Mouse (Mus musculus) adrenal gland, adult 8-10 months (tissue): Measurements from ENCODE around the gene Tfe3. TPM values are rescaled to one million over a fixed set of nuclear protein-coding genes. Genes with fewer than 3 reads are reported as not detected.
"Not testable (repeated sequence)": the region's sequence is repeated elsewhere in the genome, so short reads cannot be mapped to it uniquely, and the experiment has no call there.

Source experiments
- DNase-seq: peaks from one replicate; pipeline ENCODE4 v3.0.0; 2022
- total RNA-seq, 4 experiments: library from RNA; stranded (reverse); gene quantifications; 2 replicates each; pipeline ENCODE4 v1.2.4; 2022

Tfe3 gene
- total RNA-seq, 4 experiments from 2014 or later = 36.1 to 53.1 (median 44.9) TPM

- not testable (repeated sequence) for DNase-seq
Observed at GRCm38 (mm10) chrX:7753627-7754026, 8.7 kb upstream of the Tfe3 start.

- DNase-seq = no peak
Observed at GRCm38 (mm10) chrX:7762921-7763197, 499 bp downstream of the Tfe3 start.

- peak; percentile 19 for DNase-seq
Observed at GRCm38 (mm10) chrX:7763631-7764393, 1.5 kb downstream of the Tfe3 start.

GRCm38 (mm10) chrX:7764657-7765280 is 2.4 kb downstream of the Tfe3 start:
- no peak for DNase-seq

GRCm38 (mm10) chrX:7765281-7765670 is 2.9 kb downstream of the Tfe3 start:
- DNase-seq = no peak

- peak; percentile 64 for DNase-seq
Observed at GRCm38 (mm10) chrX:7765764-7766163, 3.4 kb downstream of the Tfe3 start.

GRCm38 (mm10) chrX:7769302-7770017 is 7.1 kb downstream of the Tfe3 start:
- no peak for DNase-seq

- no peak for DNase-seq
Observed at GRCm38 (mm10) chrX:7772766-7773165, 10.4 kb downstream of the Tfe3 start.

- DNase-seq = no peak
Observed at GRCm38 (mm10) chrX:7775501-7776205, 13.3 kb downstream of the Tfe3 start.

- no peak for DNase-seq
Observed at GRCm38 (mm10) chrX:7776329-7777082, 14.1 kb downstream of the Tfe3 start.

- no peak for DNase-seq
Observed at GRCm38 (mm10) chrX:7778450-7779244, 16.3 kb downstream of the Tfe3 start.

GRCm38 (mm10) chrX:7779294-7779693 is 16.9 kb downstream of the Tfe3 start:
- DNase-seq = no peak

GRCm38 (mm10) chrX:7782603-7783092 is 20.3 kb downstream of the Tfe3 start:
- DNase-seq = no peak

GRCm38 (mm10) chrX:7789542-7790136 is 27.3 kb downstream of the Tfe3 start, which contains the start of gene Gripap1:
Gene Gripap1 (plus strand): TSS chrX:7789765.
- DNase-seq = peak; percentile 63

GRCm38 (mm10) chrX:7790309-7790708 is 27.9 kb downstream of the Tfe3 start:
- no peak for DNase-seq

- DNase-seq = no peak
Observed at GRCm38 (mm10) chrX:7793361-7793760, 31.0 kb downstream of the Tfe3 start.

GRCm38 (mm10) chrX:7795016-7795415 is 32.7 kb downstream of the Tfe3 start:
- no peak for DNase-seq

- no peak for DNase-seq
Observed at GRCm38 (mm10) chrX:7797327-7797726, 35.0 kb downstream of the Tfe3 start.

- not testable (repeated sequence) for DNase-seq
Observed at GRCm38 (mm10) chrX:7802157-7802556, 39.8 kb downstream of the Tfe3 start.

- DNase-seq = not testable (repeated sequence)
Observed at GRCm38 (mm10) chrX:7815016-7815415, 52.7 kb downstream of the Tfe3 start.
